ENCODE assay signal across 13 mouse cellular contexts in the genomic region with DNA sequence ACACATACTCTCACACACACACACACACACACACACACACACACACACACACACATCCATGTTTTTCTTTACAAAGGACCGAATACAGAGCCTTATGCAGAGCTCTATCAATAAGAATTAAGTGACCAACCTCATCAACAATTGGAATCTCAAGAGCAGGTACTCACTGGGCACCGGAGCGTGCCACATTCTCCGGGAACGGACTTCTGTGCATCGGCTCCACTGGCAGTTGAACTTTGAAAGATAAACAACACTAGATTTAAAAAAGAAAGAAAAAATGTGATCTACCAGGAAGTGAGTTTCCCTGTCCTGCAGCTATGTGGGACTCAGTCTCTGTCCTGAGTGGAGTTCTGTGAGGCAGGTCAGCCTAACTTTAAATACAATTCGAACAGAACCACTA.
DNase-seq lines count a peak whose midpoint lies in the region; ATAC-seq and TF ChIP-seq lines count a peak whose summit lies in the region.
"Had no signal": no experiment of that assay in that cellular context is flagged by ENCODE, and none has a peak within 500 bp of the region (broad histone marks: within the 10 kb centered on the region; RNA-seq: fewer than 3 reads in every experiment).

No protein-coding gene starts in this region.

- H3K9ac ChIP-seq in liver, adult 2 months (ENCODE audit: low read depth, low read length), result no peak overlapping the region
- H3K9ac ChIP-seq in hindbrain, postnatal 0 days (replicated peaks; ENCODE audit: low read length), result no peak overlapping the region
- H3K9ac ChIP-seq in lung, embryonic 14.5 days, result no peak overlapping the region
- H3K9ac ChIP-seq: embryonic facial prominence, embryonic 12.5 days; neural tube, embryonic 13.5 days had no signal

- TF ChIP-seq CTCF in liver, adult 2 months (IDR thresholded peaks at IDR 0.05; ENCODE audit: low read depth, low read length), result no peak
- no peak for TF ChIP-seq CTCF in hindbrain, postnatal 0 days (IDR thresholded peaks at IDR 0.05; ENCODE audit: low read depth)
- no peak for TF ChIP-seq CTCF in kidney, adult 2 months (conservative IDR thresholded peaks at IDR 0.05; ENCODE audit: insufficient read depth, insufficient read length, low read depth, low read length)
- no peak for TF ChIP-seq CTCF in lung, embryonic 14.5 days (IDR thresholded peaks at IDR 0.05; ENCODE audit: low read depth)

- 16% methylated on average over 7 of the region's 7 CpGs for WGBS in liver, adult 2 months
- 63% methylated on average over 7 of the region's 7 CpGs for WGBS in hindbrain, postnatal 0 days
- 32% methylated on average over 7 of the region's 7 CpGs for WGBS in kidney, adult 2 months
- 41% methylated on average over 7 of the region's 7 CpGs for WGBS in lung, embryonic 14.5 days

- H3K4me2 ChIP-seq in hindbrain, postnatal 0 days (ENCODE audit: low read depth, low read length), result no peak overlapping the region; the same call in 1 of the 2 replicates
- H3K4me2 ChIP-seq in lung, embryonic 14.5 days, result peak overlapping the region; percentile 46
- H3K4me2 ChIP-seq: embryonic facial prominence, embryonic 12.5 days had no signal

- H3K27ac ChIP-seq in liver, adult 2 months (replicated peaks; ENCODE audit: insufficient read depth, low read depth, low read length), result no peak overlapping the region
- no peak overlapping the region for H3K27ac ChIP-seq in hindbrain, postnatal 0 days
- H3K27ac ChIP-seq in kidney, adult 2 months (ENCODE audit: insufficient read depth, low read depth, low read length), result no peak overlapping the region
- H3K27ac ChIP-seq in lung, embryonic 14.5 days (ENCODE audit: low read depth), result no peak overlapping the region
- H3K27ac ChIP-seq: embryonic facial prominence, embryonic 12.5 days; left cerebral cortex, adult 2 months; neural tube, embryonic 13.5 days had no signal

- ATAC-seq in hindbrain, postnatal 0 days, result no peak
- no peak for ATAC-seq in lung, embryonic 14.5 days (ENCODE audit: insufficient read depth)

- H3K9me3 ChIP-seq in hindbrain, postnatal 0 days (ENCODE audit: low read length), result no peaks in the 10 kb centered on the region
- H3K9me3 ChIP-seq in lung, embryonic 14.5 days (ENCODE audit: low read depth, low read length), result no peaks in the 10 kb centered on the region
- H3K9me3 ChIP-seq: embryonic facial prominence, embryonic 12.5 days; neural tube, embryonic 13.5 days had no signal

- DNase-seq in liver, adult 2 months (ENCODE audit: extremely low read depth, low read depth, low spot score), result peak; percentile 8
- DNase-seq in liver, result no peak
- DNase-seq in hindbrain, postnatal 0 days (ENCODE audit: low spot score), result no peak
- DNase-seq in kidney, adult 2 months, result peak; percentile 39
- DNase-seq in lung, embryonic 14.5 days, result peak; percentile 32
- no peak for DNase-seq in right cerebral cortex, adult 18-20 months
- DNase-seq in right cerebral cortex, postnatal 25 days, result no peak
- no peak for DNase-seq in cerebellum, adult 9-11 months
- DNase-seq: adrenal gland, postnatal 36 days; cerebellum, postnatal 36 days had no signal

- no peaks in the 10 kb centered on the region for H3K79me2 ChIP-seq in liver, adult 2 months (ENCODE audit: control insufficient read depth, insufficient read depth, low read length)

- H3K4me1 ChIP-seq in liver, adult 2 months (ENCODE audit: control insufficient read depth, insufficient read depth, low read length), result no peaks in the 10 kb centered on the region
- no peaks in the 10 kb centered on the region for H3K4me1 ChIP-seq in hindbrain, postnatal 0 days (ENCODE audit: insufficient read depth, low read length)
- H3K4me1 ChIP-seq in kidney, adult 2 months (ENCODE audit: control insufficient read depth, insufficient read depth, low read length), result no peaks in the 10 kb centered on the region
- H3K4me1 ChIP-seq in lung, embryonic 14.5 days (ENCODE audit: insufficient read depth), result 0 out of 2 replicates have a peak, but pooled peaks cover 6% of the 10 kb centered on the region
- H3K4me1 ChIP-seq: embryonic facial prominence, embryonic 12.5 days had no signal

- TF ChIP-seq POLR2A in liver, adult 2 months (IDR thresholded peaks at IDR 0.05; ENCODE audit: extremely low read depth, insufficient read depth, low read length), result no peak
- TF ChIP-seq POLR2A in kidney, adult 2 months (IDR thresholded peaks at IDR 0.05; ENCODE audit: low read depth, low read length), result no peak

- H3K27me3 ChIP-seq in liver, adult 2 months (ENCODE audit: control insufficient read depth, insufficient read depth, low read length), result no peaks in the 10 kb centered on the region
- H3K27me3 ChIP-seq in hindbrain, postnatal 0 days (ENCODE audit: insufficient read depth, low read length), result peaks cover 18% of the 10 kb centered on the region
- H3K27me3 ChIP-seq in kidney, adult 2 months (replicated peaks; ENCODE audit: control insufficient read depth, insufficient read depth, low read length), result no peaks in the 10 kb centered on the region
- 0 out of 2 replicates have a peak, but pooled peaks cover 3% of the 10 kb centered on the region for H3K27me3 ChIP-seq in lung, embryonic 14.5 days (ENCODE audit: insufficient read depth, low read length)

- no peaks in the 10 kb centered on the region for H3K36me3 ChIP-seq in liver, adult 2 months (ENCODE audit: control insufficient read depth, insufficient read depth, low read length)
- H3K36me3 ChIP-seq in hindbrain, postnatal 0 days (ENCODE audit: insufficient read depth, low read length), result no peaks in the 10 kb centered on the region
- no peaks in the 10 kb centered on the region for H3K36me3 ChIP-seq in kidney, adult 2 months (ENCODE audit: control insufficient read depth, insufficient read depth, low read length)
- no peaks in the 10 kb centered on the region for H3K36me3 ChIP-seq in lung, embryonic 14.5 days (ENCODE audit: insufficient read depth)
- H3K36me3 ChIP-seq: embryonic facial prominence, embryonic 12.5 days; neural tube, embryonic 13.5 days had no signal

- H3K4me3 ChIP-seq in liver, adult 2 months (ENCODE audit: insufficient read depth, low read depth, low read length), result no peak overlapping the region
- H3K4me3 ChIP-seq in hindbrain, postnatal 0 days (ENCODE audit: low read length), result peak overlapping the region; percentile 16; the same call in 1 of the 2 replicates
- no peak overlapping the region for H3K4me3 ChIP-seq in kidney, adult 2 months (ENCODE audit: insufficient read depth, low read depth, low read length)
- peak overlapping the region; percentile 0; the same call in 1 of the 2 replicates for H3K4me3 ChIP-seq in lung, embryonic 14.5 days (ENCODE audit: low read depth, low read length)
- H3K4me3 ChIP-seq: embryonic facial prominence, embryonic 12.5 days; left cerebral cortex, adult 2 months; neural tube, embryonic 13.5 days had no signal

Comparison
In these comparisons a context has a peak if more than half of its experiments do, and no peak if none do; other contexts are left out.
1. DNase-seq: peak in liver, adult 2 months (single experiment), kidney, adult 2 months (single experiment) and lung, embryonic 14.5 days (single experiment); none in liver (single experiment), hindbrain, postnatal 0 days (single experiment), right cerebral cortex, adult 18-20 months (single experiment), right cerebral cortex, postnatal 25 days (single experiment) and cerebellum, adult 9-11 months (single experiment).
2. H3K4me3 ChIP-seq: peak in hindbrain, postnatal 0 days (single experiment) and lung, embryonic 14.5 days (single experiment); none in liver, adult 2 months (single experiment) and kidney, adult 2 months (single experiment).